Mouse (Mus musculus): Measurements from ENCODE around the gene Mettl7a3.
"Not testable (repeated sequence)": the region's sequence is repeated elsewhere in the genome, so short reads cannot be mapped to it uniquely, and the experiment has no call there.

DNA sequence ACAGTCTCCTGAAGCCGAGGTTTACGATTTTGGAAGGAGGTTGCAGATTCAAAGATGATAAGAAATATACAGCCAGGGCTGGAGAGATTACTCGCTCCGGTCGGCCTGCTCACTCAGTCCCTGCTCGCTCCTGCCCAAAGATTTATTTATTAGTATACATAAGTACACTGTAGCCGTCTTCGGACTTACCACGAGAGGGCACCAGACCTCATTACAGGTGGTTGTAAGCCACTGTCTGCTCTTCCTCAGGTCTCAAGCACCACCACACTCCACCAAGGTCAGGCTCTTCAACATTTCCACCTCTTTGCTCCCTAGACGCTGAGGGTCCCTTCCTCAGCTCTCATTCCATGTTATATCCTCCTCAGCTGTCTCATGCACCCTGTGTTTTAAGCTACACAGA is 3.1 kb downstream of the Mettl7a3 start:
- peak; percentile 58 for TF ChIP-seq CTCF (IDR thresholded peaks at IDR 0.05; ENCODE audit: low read depth)
- not testable (repeated sequence) for TF ChIP-seq EP300 (IDR thresholded peaks at IDR 0.05; ENCODE audit: low read depth)

All from liver, embryonic 14.5 days (tissue).